Mouse (Mus musculus): Measurements from ENCODE around the gene Lce1a2. TPM values are rescaled to one million over a fixed set of nuclear protein-coding genes. Genes with fewer than 3 reads are reported as not detected.
"Not testable (repeated sequence)": the region's sequence is repeated elsewhere in the genome, so short reads cannot be mapped to it uniquely, and the experiment has no call there.

The Lce1a2 gene
- not detected in 2 replicates for polyA plus RNA-seq (2015; fragmentation: Nextera tagmentation; extraction: Ambion mirVana)

GRCm38 (mm10) chr3:92670215-92670614 lies at the start of gene Lce1a2:
Gene Lce1a2, minus strand, starts transcription at chr3:92670315.
- Histone ChIP-seq H3K4me1 (ENCODE audit: control insufficient read depth, insufficient read depth, low read depth, low read length) (no peaks in the 10 kb centered on the region), H3K9ac (ENCODE audit: low read depth, low read length) (no peak within 1 kb of the TSS), H3K9me3 (ENCODE audit: control insufficient read depth, low read length) (no peaks in the 10 kb centered on the region), H3K36me3 (ENCODE audit: control insufficient read depth, insufficient read depth, low read length) (no peaks in the 10 kb centered on the region), H3K27me3 (replicated peaks; ENCODE audit: control insufficient read depth, insufficient read depth, low read length) (no peaks in the 10 kb centered on the region), H3K4me3 (ENCODE audit: low read length) (no peak within 1 kb of the TSS), H3K27ac (ENCODE audit: low read depth, low read length) (no peak within 1 kb of the TSS), H3K4me2 (ENCODE audit: low read length) (no peak within 1 kb of the TSS)
- ATAC-seq: no peak

- no peak overlapping the region for H3K4me2 ChIP-seq (ENCODE audit: low read length)
- H3K4me1 ChIP-seq (ENCODE audit: control insufficient read depth, insufficient read depth, low read depth, low read length): no peaks in the 10 kb centered on the region
- no peak for ATAC-seq
- no peaks in the 10 kb centered on the region for H3K36me3 ChIP-seq (ENCODE audit: control insufficient read depth, insufficient read depth, low read length)
- no peak overlapping the region for H3K4me3 ChIP-seq (ENCODE audit: low read length)
- no peak overlapping the region for H3K27ac ChIP-seq (ENCODE audit: low read depth, low read length)
- H3K9me3 ChIP-seq (ENCODE audit: control insufficient read depth, low read length): no peaks in the 10 kb centered on the region
- no peak overlapping the region for H3K9ac ChIP-seq (ENCODE audit: low read depth, low read length)
- H3K27me3 ChIP-seq (replicated peaks; ENCODE audit: control insufficient read depth, insufficient read depth, low read length): no peaks in the 10 kb centered on the region
Measured at GRCm38 (mm10) chr3:92715122-92715521, 45.0 kb upstream of the Lce1a2 start.

GRCm38 (mm10) chr3:92708974-92709373 lies 38.9 kb upstream of the Lce1a2 start, which contains the start of gene Lce1e:
Gene Lce1e, minus strand, starts transcription at chr3:92709074.
- no peaks in the 10 kb centered on the region for H3K27me3 ChIP-seq (replicated peaks; ENCODE audit: control insufficient read depth, insufficient read depth, low read length)
- no peak within 1 kb of the TSS for H3K9ac ChIP-seq (ENCODE audit: low read depth, low read length)
- no peak for ATAC-seq
- no peaks in the 10 kb centered on the region for H3K4me1 ChIP-seq (ENCODE audit: control insufficient read depth, insufficient read depth, low read depth, low read length)
- H3K36me3 ChIP-seq (ENCODE audit: control insufficient read depth, insufficient read depth, low read length): no peaks in the 10 kb centered on the region
- H3K9me3 ChIP-seq (ENCODE audit: control insufficient read depth, low read length): no peaks in the 10 kb centered on the region
- no peak within 1 kb of the TSS for H3K27ac ChIP-seq (ENCODE audit: low read depth, low read length)
- 85% methylated on average over 2 of the region's 2 CpGs for WGBS
- no peak within 1 kb of the TSS for H3K4me3 ChIP-seq (ENCODE audit: low read length)
- no peak within 1 kb of the TSS for H3K4me2 ChIP-seq (ENCODE audit: low read length)

- no peak for ATAC-seq
- Histone ChIP-seq H3K36me3 (ENCODE audit: control insufficient read depth, insufficient read depth, low read length) (no peaks in the 10 kb centered on the region), H3K27ac (ENCODE audit: low read depth, low read length) (no peak overlapping the region), H3K4me3 (ENCODE audit: low read length) (no peak overlapping the region), H3K4me1 (ENCODE audit: control insufficient read depth, insufficient read depth, low read depth, low read length) (no peaks in the 10 kb centered on the region), H3K27me3 (replicated peaks; ENCODE audit: control insufficient read depth, insufficient read depth, low read length) (no peaks in the 10 kb centered on the region), H3K9me3 (ENCODE audit: control insufficient read depth, low read length) (no peaks in the 10 kb centered on the region), H3K4me2 (ENCODE audit: low read length) (no peak overlapping the region), H3K9ac (ENCODE audit: low read depth, low read length) (no peak overlapping the region)
- WGBS: 11% methylated on average over 1 of the region's 1 CpGs
Measured at GRCm38 (mm10) chr3:92694613-92695012, 24.5 kb upstream of the Lce1a2 start.

GRCm38 (mm10) chr3:92691688-92692087 lies 21.6 kb upstream of the Lce1a2 start:
- Histone ChIP-seq H3K4me1 (ENCODE audit: control insufficient read depth, insufficient read depth, low read depth, low read length) (no peaks in the 10 kb centered on the region), H3K4me3 (ENCODE audit: low read length) (no peak overlapping the region), H3K9me3 (ENCODE audit: control insufficient read depth, low read length) (no peaks in the 10 kb centered on the region), H3K27ac (ENCODE audit: low read depth, low read length) (no peak overlapping the region), H3K9ac (ENCODE audit: low read depth, low read length) (no peak overlapping the region), H3K4me2 (ENCODE audit: low read length) (no peak overlapping the region), H3K27me3 (replicated peaks; ENCODE audit: control insufficient read depth, insufficient read depth, low read length) (no peaks in the 10 kb centered on the region), H3K36me3 (ENCODE audit: control insufficient read depth, insufficient read depth, low read length) (no peaks in the 10 kb centered on the region)
- ATAC-seq: no peak

GRCm38 (mm10) chr3:92689154-92689553 lies 19.0 kb upstream of the Lce1a2 start:
- not testable (repeated sequence) for ATAC-seq
- 81% methylated on average over 16 of the region's 16 CpGs for WGBS

GRCm38 (mm10) chr3:92687110-92687509 lies 17.0 kb upstream of the Lce1a2 start, which contains the start of gene Lce1d:
Gene Lce1d, minus strand, starts transcription at chr3:92687210.
- no peak within 1 kb of the TSS for H3K4me2 ChIP-seq (ENCODE audit: low read length)
- no peaks in the 10 kb centered on the region for H3K4me1 ChIP-seq (ENCODE audit: control insufficient read depth, insufficient read depth, low read depth, low read length)
- H3K4me3 ChIP-seq (ENCODE audit: low read length): no peak within 1 kb of the TSS
- no peaks in the 10 kb centered on the region for H3K27me3 ChIP-seq (replicated peaks; ENCODE audit: control insufficient read depth, insufficient read depth, low read length)
- no peak within 1 kb of the TSS for H3K9ac ChIP-seq (ENCODE audit: low read depth, low read length)
- H3K27ac ChIP-seq (ENCODE audit: low read depth, low read length): no peak within 1 kb of the TSS
- H3K36me3 ChIP-seq (ENCODE audit: control insufficient read depth, insufficient read depth, low read length): no peaks in the 10 kb centered on the region
- 70% methylated on average over 2 of the region's 2 CpGs for WGBS
- no peak for ATAC-seq
- H3K9me3 ChIP-seq (ENCODE audit: control insufficient read depth, low read length): no peaks in the 10 kb centered on the region

More at GRCm38 (mm10) chr3:92689154-92689553, 19.0 kb upstream of the Lce1a2 start:
- H3K27ac ChIP-seq (ENCODE audit: low read depth, low read length); H3K27me3 ChIP-seq (replicated peaks; ENCODE audit: control insufficient read depth, insufficient read depth, low read length); H3K9me3 ChIP-seq (ENCODE audit: control insufficient read depth, low read length); H3K36me3 ChIP-seq (ENCODE audit: control insufficient read depth, insufficient read depth, low read length); H3K4me1 ChIP-seq (ENCODE audit: control insufficient read depth, insufficient read depth, low read depth, low read length); H3K4me2 ChIP-seq (ENCODE audit: low read length); H3K9ac ChIP-seq (ENCODE audit: low read depth, low read length); H3K4me3 ChIP-seq (ENCODE audit: low read length): not testable (repeated sequence)

GRCm38 (mm10) chr3:92678947-92679346 lies 8.8 kb upstream of the Lce1a2 start, which contains the start of gene Lce1c:
Gene Lce1c, plus strand, starts transcription at chr3:92679247.
- WGBS: 91% methylated on average over 4 of the region's 4 CpGs
- no peak for ATAC-seq
- H3K4me1 ChIP-seq (ENCODE audit: control insufficient read depth, insufficient read depth, low read depth, low read length): no peaks in the 10 kb centered on the region

GRCm38 (mm10) chr3:92656826-92657225 lies 13.3 kb downstream of the Lce1a2 start, which contains the start of gene Lce1b:
Gene Lce1b, minus strand, starts transcription at chr3:92656926.
- Histone ChIP-seq H3K27me3 (replicated peaks; ENCODE audit: control insufficient read depth, insufficient read depth, low read length) (no peaks in the 10 kb centered on the region), H3K4me3 (ENCODE audit: low read length) (no peak within 1 kb of the TSS), H3K4me2 (ENCODE audit: low read length) (no peak within 1 kb of the TSS), H3K4me1 (ENCODE audit: control insufficient read depth, insufficient read depth, low read depth, low read length) (no peaks in the 10 kb centered on the region), H3K9ac (ENCODE audit: low read depth, low read length) (no peak within 1 kb of the TSS), H3K27ac (ENCODE audit: low read depth, low read length) (no peak within 1 kb of the TSS), H3K36me3 (ENCODE audit: control insufficient read depth, insufficient read depth, low read length) (no peaks in the 10 kb centered on the region), H3K9me3 (ENCODE audit: control insufficient read depth, low read length) (no peaks in the 10 kb centered on the region)
- no peak for ATAC-seq

More at GRCm38 (mm10) chr3:92678947-92679346, 8.8 kb upstream of the Lce1a2 start, which contains the start of gene Lce1c:
- no peak within 1 kb of the TSS for H3K27ac ChIP-seq (ENCODE audit: low read depth, low read length)
- H3K9ac ChIP-seq (ENCODE audit: low read depth, low read length): no peak within 1 kb of the TSS
- H3K27me3 ChIP-seq (replicated peaks; ENCODE audit: control insufficient read depth, insufficient read depth, low read length): no peaks in the 10 kb centered on the region
- H3K9me3 ChIP-seq (ENCODE audit: control insufficient read depth, low read length): no peaks in the 10 kb centered on the region
- H3K4me2 ChIP-seq (ENCODE audit: low read length): no peak within 1 kb of the TSS
- no peaks in the 10 kb centered on the region for H3K36me3 ChIP-seq (ENCODE audit: control insufficient read depth, insufficient read depth, low read length)
- no peak within 1 kb of the TSS for H3K4me3 ChIP-seq (ENCODE audit: low read length)

- ATAC-seq: no peak
- Histone ChIP-seq H3K27ac (ENCODE audit: low read depth, low read length) (no peak within 1 kb of the TSS), H3K4me2 (ENCODE audit: low read length) (no peak within 1 kb of the TSS), H3K36me3 (ENCODE audit: control insufficient read depth, insufficient read depth, low read length) (no peaks in the 10 kb centered on the region), H3K9ac (ENCODE audit: low read depth, low read length) (no peak within 1 kb of the TSS), H3K4me1 (ENCODE audit: control insufficient read depth, insufficient read depth, low read depth, low read length) (no peaks in the 10 kb centered on the region), H3K27me3 (replicated peaks; ENCODE audit: control insufficient read depth, insufficient read depth, low read length) (no peaks in the 10 kb centered on the region), H3K9me3 (ENCODE audit: control insufficient read depth, low read length) (no peaks in the 10 kb centered on the region), H3K4me3 (ENCODE audit: low read length) (no peak within 1 kb of the TSS)
- WGBS: 90% methylated on average over 1 of the region's 1 CpGs
Measured at GRCm38 (mm10) chr3:92648207-92648606, 21.9 kb downstream of the Lce1a2 start, which contains the start of gene Lce1a1. Gene Lce1a1, minus strand, starts transcription at chr3:92648307.
